Mouse (Mus musculus) activated CD4-positive, CD25-positive, alpha-beta regulatory T cell, adult 4 months (primary cell): ENCODE data around the gene Sbno1. TPM values are rescaled to one million over a fixed set of nuclear protein-coding genes. Genes with fewer than 3 reads are reported as not detected.

Source experiments
- ATAC-seq: one replicate; pipeline ENCODE4 v1.8.0; 2017
- polyA plus RNA-seq, 2 experiments: library from polyadenylated mRNA; unstranded; fragments of 100-300 nt; shearing (Covaris generic); gene quantifications; one replicate each; pipeline ENCODE4 v1.2.1; 2017

Gene Sbno1
- polyA plus RNA-seq, 2 experiments from 2014 or later = 135 to 152 TPM

DNA sequence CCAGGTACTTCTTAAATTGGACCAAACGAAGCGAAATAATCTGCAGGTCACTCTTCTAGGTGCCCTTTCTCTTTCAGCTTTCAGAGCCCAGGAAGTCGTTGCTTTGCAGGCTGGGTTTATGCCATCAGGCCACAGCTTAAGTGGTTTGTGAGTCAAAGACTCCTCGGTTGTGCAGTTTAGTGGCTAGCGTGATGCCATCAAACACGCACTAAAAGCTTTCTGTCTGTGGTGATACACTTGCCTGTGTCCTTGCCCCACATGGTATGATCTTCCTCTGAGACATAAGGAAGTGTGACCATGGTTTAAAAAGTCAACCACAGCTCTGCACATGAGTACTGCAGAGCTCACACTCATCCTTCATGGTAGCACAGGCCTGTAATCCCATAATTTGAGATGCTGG, 95.7 kb downstream of the Sbno1 start:
- no peak for ATAC-seq

- peak; percentile 93 for ATAC-seq
These were observed 98.1 kb downstream of the Sbno1 start, which contains the start of the genes Mphosph9 and 2810006K23Rik for GRCm38 (mm10) chr5:124327510-124328364. Gene Mphosph9, minus strand, starts transcription at chr5:124327972. Gene 2810006K23Rik, plus strand, starts transcription at chr5:124328089.

GRCm38 (mm10) chr5:124326829-124327228, 99.0 kb downstream of the Sbno1 start:
- no peak for ATAC-seq

Other genes with a start within 250 kb of the Sbno1 start
- gene Pitpnm2, start 176.2 kb downstream of the Sbno1 start, polyA plus RNA-seq = 10 to 100 TPM; 10.6 to 11.3 TPM
- gene Mphosph9, start 98.0 kb downstream of the Sbno1 start, polyA plus RNA-seq = 10 to 100 TPM; 14.2 to 15.3 TPM
- gene 2810006K23Rik, start 97.9 kb downstream of the Sbno1 start, polyA plus RNA-seq = 10 to 100 TPM; 11.0 to 18.3 TPM
- 10 to 100 TPM; 18.4 to 20.1 TPM for gene Cdk2ap1, start 62.9 kb downstream of the Sbno1 start, polyA plus RNA-seq
- 10 to 100 TPM; 23.4 to 26.8 TPM for gene Kmt5a, start 13.9 kb upstream of the Sbno1 start, polyA plus RNA-seq
- 10 to 100 TPM; 69.3 to 73.3 TPM for gene Rilpl2, start 52.4 kb upstream of the Sbno1 start, polyA plus RNA-seq
- 10 to 100 TPM in 1 of 2 experiments, 1 to 10 TPM in 1; 5.0 to 12.3 TPM for gene Snrnp35, start 57.1 kb upstream of the Sbno1 start, polyA plus RNA-seq
- under 1 TPM; 0.69 to 0.86 TPM for gene Rilpl1, start 105.4 kb upstream of the Sbno1 start, polyA plus RNA-seq
- gene Tmed2, start 114.7 kb upstream of the Sbno1 start, polyA plus RNA-seq = 10 to 100 TPM; 67.0 to 80.4 TPM
- 10 to 100 TPM; 16.3 to 16.6 TPM for gene Ddx55, start 126.9 kb upstream of the Sbno1 start, polyA plus RNA-seq
- 10 to 100 TPM; 49.2 to 55.6 TPM for gene Eif2b1, start 153.1 kb upstream of the Sbno1 start, polyA plus RNA-seq
- 10 to 100 TPM; 52.7 to 61.3 TPM for gene Gtf2h3, start 153.1 kb upstream of the Sbno1 start, polyA plus RNA-seq
- gene Atp6v0a2, start 202.6 kb upstream of the Sbno1 start, polyA plus RNA-seq = 10 to 100 TPM; 25.5 to 32.0 TPM